Mouse (Mus musculus): ENCODE data around the gene Il20.

The Il20 gene

GRCm38 (mm10) chr1:130911401-130912010, at the start of gene Il20:
Il20 (minus strand) TSS chr1:130911451.
- no peak for DNase-seq (ENCODE audit: low read depth)

DNA sequence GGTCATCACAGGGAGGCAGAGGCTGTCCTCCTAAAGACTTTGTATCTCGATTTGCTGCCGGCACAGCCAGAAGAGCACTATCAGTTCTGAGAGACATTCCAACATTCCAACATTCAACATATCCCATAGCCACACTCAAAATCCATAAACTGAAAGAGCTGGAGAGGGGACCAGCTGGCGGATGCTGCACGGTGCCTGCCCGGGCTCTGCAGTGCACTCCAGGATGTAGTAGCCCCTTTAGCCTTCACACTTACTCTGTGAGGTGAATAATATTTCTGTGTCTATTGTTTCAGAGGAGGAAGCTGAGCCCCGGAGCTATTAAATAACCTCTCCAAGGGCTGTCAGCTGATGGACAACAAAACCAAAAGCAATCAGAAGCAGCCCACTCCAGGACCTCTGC, 35.7 kb upstream of the Il20 start:
- DNase-seq (ENCODE audit: low read depth), result no peak

DNA sequence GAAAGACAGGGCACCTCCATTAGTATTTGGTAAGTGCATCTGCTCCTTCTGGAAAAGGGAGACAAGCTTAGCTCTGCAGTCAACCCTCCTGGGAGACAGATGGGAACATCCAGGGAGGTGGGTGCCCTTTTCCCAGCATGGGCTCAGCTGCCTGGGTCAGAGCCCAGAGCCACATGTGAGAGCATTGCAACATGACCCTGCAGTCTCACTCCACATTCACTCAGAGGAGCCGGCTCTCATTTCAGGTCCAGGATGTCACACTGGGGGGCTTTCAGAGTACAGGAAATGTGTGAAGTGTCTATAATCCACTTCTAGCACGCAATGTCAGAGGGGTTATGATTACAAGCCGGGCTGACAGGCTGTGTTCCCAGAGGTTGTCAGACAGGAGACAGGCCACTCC, 30.6 kb upstream of the Il20 start:
- no peak for DNase-seq (ENCODE audit: low read depth)

DNA sequence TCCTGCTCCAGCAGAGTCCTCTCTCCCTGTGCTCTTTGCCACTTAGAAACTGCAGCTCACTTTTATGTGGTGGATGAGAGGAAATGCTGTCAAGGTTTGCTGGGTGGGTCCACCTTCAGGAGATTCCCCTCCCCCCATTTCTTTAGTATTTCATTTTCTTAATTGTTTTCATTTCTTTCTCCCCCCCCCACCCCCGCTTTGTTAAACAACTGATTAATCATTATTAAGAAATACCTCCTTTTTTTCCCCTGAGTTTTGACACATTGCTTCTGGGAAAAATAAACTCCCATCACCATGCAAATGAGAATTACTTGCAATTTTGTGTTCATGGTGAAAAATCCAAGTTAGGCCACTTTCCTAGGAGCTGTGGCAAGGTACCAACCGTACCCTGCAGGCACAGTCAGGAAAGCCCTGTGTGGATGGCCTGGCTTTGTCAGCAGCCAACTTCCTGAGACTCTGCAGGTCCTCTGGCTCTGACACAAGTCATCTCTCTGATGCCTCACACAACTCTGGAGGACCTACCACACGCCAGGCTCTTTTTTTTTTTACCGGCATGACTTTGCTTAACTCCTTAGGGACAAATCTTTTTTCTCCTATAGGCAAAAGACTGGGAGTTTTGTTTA, 28.9 kb upstream of the Il20 start, which contains the start of gene Il19:
Il19 (minus strand) TSS at position 51 of the 623 bp plus-strand sequence.
- no peak for DNase-seq (ENCODE audit: low read depth)

DNA sequence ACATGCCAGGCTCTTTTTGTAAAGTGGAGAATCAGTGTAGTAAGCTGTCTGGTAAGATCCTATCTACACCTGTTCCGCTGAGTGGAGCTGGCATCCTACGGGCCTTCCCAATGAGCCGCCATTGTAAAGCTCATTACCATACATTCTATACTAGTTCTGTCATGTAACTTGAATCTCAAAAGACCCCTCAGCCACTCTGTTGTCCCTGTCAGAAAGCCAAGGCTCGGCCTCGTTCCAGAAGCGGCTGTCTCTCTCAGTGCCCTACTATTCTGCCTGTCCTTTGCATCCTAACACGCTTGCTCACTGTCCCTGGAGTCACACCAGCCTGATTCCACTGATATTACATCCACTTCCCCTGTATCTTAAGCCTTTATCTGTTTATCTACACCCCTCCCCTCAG, 26.9 kb upstream of the Il20 start:
- no peak for DNase-seq (ENCODE audit: low read depth)

DNA sequence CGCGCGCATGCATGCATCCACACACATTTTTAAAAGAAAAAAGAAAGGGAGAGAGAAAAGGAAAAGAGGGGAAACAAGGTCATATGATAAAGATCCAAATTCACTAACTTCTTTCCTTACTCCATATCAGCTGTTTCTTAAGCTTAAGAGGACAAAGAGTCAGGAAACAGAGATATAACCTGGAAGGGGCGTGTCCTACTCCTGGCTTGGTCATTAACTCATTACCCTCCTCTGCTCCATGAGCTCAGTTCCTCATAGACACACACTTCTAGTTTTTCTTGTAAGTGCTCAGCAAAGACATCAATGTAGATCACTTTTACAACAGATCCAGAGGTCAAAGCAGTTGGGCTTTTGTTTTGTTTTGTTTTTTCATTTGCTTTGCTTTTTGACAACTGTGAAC, 25.9 kb upstream of the Il20 start:
- DNase-seq (ENCODE audit: low read depth), result no peak

GRCm38 (mm10) chr1:130936351-130936750, 25.1 kb upstream of the Il20 start:
- no peak for DNase-seq (ENCODE audit: low read depth)

DNA sequence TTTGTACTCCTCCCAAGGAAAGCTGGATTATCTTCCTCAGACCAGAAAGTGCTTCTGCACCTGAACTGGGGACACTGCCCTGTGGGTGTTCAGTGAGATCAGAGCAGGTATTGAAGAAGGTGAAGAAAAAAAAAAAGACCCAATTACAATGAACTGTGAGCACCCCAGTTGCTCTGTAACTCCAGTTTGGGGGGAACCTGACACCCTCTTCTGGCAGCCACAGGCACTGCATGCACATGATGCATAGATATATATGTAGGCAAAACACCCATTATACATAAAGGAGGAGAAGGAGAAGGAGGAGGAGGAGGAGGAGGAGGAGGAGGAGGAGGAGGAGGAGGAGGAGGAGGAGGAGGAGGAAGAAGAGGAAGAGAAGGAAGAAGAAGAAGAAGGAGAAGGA, 15.2 kb upstream of the Il20 start:
- DNase-seq (ENCODE audit: low read depth), result peak; percentile 3

- no peak for DNase-seq (ENCODE audit: low read depth)
These were observed 7.2 kb upstream of the Il20 start for GRCm38 (mm10) chr1:130918323-130918980.

GRCm38 (mm10) chr1:130902505-130902904, 8.7 kb downstream of the Il20 start:
- DNase-seq (ENCODE audit: low read depth), result no peak

- DNase-seq (ENCODE audit: low read depth), result no peak
These were observed 16.8 kb downstream of the Il20 start for GRCm38 (mm10) chr1:130894468-130894867.

GRCm38 (mm10) chr1:130893329-130894040, 17.8 kb downstream of the Il20 start:
- DNase-seq (ENCODE audit: low read depth), result no peak

DNA sequence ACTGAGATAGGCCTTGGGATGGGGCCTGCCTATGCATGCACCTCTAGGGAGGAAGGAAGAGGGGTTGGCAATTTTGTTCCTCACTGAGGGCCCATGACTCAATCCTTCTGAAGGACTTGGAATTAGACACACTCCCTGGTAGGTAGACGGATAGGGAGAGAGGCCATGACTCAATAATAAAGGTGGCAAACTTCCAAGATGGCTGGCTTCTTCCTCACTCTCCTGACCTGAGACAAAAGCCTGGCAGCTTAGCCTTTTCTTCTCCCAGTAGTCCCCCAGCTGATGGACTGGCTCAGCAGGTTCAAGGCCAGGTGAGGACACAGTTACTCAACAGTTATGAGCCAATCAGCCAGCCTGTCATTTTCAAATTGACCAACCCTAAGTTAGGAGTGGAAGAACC, 18.8 kb downstream of the Il20 start:
- DNase-seq (ENCODE audit: low read depth), result no peak

DNA sequence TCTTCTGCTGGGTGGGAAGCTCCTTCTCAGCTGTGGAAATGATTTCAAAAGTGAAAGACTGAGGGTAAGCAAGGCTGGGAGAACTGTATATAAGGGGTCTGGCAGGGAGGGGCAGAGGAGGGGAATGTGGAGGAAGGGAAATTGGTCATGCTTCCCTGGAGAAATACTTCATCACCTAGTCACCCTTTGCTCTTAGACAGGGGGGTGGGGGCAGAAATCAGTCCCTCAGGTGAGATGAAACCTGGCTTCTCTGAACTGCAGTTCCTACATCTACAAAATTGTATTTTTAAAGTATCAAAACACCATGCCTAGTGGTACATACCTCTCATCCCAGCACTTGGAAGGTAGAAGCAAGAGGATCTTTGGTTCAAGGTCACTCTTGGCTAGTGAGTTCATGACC, 23.9 kb downstream of the Il20 start, which contains the start of gene Il24:
Il24 (minus strand) TSS at position 101 of the 400 bp plus-strand sequence.
- no peak for DNase-seq (ENCODE audit: low read depth)

- DNase-seq (ENCODE audit: low read depth), result no peak
These were observed 28.1 kb downstream of the Il20 start for GRCm38 (mm10) chr1:130883146-130883545.

DNA sequence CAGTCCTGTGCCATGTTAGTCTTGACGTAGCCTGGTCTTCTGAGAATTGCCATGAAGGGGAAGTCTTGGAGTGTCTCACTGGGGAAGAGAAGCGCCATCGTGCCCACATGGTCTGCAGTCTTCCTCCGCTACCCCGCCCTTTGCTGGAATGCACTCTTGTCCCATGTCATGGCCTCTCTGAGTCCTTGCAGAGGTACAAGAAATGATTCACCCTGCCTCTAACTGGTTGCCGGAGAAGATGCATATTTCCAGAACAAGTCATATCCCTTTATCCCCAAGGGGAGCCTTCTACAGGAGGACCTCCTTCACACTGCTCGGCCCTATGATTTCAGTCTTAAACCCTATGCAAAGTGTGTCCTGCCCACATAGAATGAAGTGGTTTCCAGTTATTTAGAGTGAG, 31.3 kb downstream of the Il20 start:
- DNase-seq (ENCODE audit: low read depth), result no peak

GRCm38 (mm10) chr1:130877889-130878614, 33.2 kb downstream of the Il20 start:
- DNase-seq (ENCODE audit: low read depth), result no peak

DNA sequence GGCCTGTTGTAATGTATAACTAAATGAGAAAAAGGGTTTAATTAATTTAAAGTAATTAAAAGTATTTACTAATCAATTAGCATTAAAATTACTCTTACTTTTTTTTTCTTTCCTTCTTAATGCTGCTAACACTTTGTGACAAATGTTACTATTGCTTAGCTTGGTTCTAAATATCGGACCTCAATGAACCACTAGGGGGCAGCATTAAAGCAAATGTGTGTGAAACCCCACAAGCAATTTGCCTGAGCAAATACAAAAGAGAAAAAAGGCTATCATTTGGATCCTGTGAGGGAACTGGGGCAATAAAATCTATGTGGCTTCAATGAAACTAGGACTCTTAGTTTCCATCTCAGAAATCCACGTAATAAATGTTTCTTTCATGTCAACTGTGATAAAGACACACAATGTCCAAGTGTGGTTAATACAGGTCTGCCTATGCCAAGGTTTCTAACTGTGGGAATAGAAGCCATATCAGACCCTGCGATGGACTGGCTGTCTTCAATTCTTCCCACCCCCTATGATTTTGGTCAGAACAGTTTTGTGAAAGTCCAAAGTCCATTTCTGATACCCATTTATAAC, 34.2 kb downstream of the Il20 start:
- peak; percentile 47 for DNase-seq (ENCODE audit: low read depth)

DNA sequence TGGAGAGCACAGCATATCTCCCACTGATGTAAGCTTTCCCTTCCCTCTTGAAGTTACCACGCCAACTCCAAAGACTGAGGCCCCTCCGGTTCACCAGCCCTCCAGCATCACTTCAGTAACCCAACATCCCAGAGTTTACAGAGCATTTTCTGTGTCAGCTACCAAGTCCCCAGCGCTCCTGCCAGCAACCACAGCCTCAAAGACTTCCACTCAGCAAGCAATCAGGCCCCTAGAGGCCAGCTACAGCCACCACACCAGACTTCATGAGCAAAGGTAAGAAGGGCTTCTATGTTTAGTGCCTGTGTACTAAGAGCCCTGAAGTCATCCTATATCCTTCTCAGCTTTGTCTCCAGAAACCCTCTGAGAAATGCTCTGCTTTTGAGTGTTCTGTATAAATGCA, 35.3 kb downstream of the Il20 start:
- no peak for DNase-seq (ENCODE audit: low read depth)

GRCm38 (mm10) chr1:130875139-130875538, 36.1 kb downstream of the Il20 start:
- peak; percentile 11 for DNase-seq (ENCODE audit: low read depth)

GRCm38 (mm10) chr1:130872912-130873311, 38.3 kb downstream of the Il20 start:
- no peak for DNase-seq (ENCODE audit: low read depth)

All from c-Kit-positive CD71-positive TER-119-negative erythroid progenitor cells, embryonic 14.5 days (primary cell).